Mouse (Mus musculus): ENCODE results near the gene Bahcc1.

GRCm38 (mm10) chr11:120254420-120254819, 21.7 kb downstream of the Bahcc1 start:
- TF ChIP-seq CTCF (IDR thresholded peaks at IDR 0.05; ENCODE audit: low read depth, low read length) (no peak), POLR2A (IDR thresholded peaks at IDR 0.05; ENCODE audit: extremely low read depth, insufficient read depth, low read length) (no peak)

Measured in liver, adult 2 months (tissue).